Mouse (Mus musculus) thymus, postnatal 0 days (tissue): ENCODE results near the gene Morc3. TPM values are rescaled to one million over a fixed set of nuclear protein-coding genes. Genes with fewer than 3 reads are reported as not detected.

ENCODE experiments used
- DNase-seq: peaks from one replicate; pipeline ENCODE4 v3.0.0-alpha.2; 2015; ENCODE audit warnings: low spot score
- polyA plus RNA-seq: library from polyadenylated mRNA; unstranded; fragments of >200 nt; fragmentation: Nextera tagmentation; extraction: Ambion mirVana; gene quantifications from 2 replicates; pipeline ENCODE4 v1.2.1, GENCODE M21; 2015

The Morc3 gene
- polyA plus RNA-seq, 1 experiment from 2014 or later, result 37.9 TPM

- no peak for DNase-seq
Measured at GRCm38 (mm10) chr16:93877612-93878380, 45.9 kb downstream of the Morc3 start.

GRCm38 (mm10) chr16:93883423-93884085, 51.6 kb downstream of the Morc3 start, which contains the start of gene Chaf1b:
TSS of gene Chaf1b (plus strand) at chr16:93883901.
- peak; percentile 97 for DNase-seq

DNA sequence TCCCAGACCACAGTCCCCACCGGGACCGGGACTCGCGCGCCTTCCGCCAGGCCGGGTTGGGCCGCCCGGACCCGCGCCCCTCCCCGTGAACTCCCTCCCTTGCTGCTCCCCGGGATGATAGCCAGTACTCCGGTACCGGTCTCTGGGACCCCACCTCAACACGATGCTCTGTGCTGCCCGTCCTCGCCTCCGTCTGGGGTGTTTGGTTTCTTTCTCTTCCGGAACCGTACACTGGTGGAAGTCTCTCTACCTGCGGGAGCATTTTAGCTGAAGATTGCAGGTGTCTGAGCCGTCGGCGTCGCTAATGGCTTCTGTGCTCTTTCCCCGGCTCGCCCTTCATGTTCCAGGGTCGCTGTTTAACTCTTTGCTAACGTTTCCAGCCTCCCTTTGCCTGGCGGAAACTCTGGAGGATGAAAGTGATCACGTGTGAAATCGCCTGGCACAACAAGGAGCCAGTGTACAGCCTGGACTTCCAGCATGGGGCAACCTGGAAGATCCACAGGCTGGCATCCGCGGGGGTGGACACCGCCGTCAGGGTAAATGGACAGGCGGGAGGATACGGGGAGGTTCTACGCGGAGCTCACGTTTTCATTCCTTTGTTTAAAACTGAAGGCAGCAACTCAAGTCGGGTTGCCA, 52.3 kb downstream of the Morc3 start:
- no peak for DNase-seq

DNA sequence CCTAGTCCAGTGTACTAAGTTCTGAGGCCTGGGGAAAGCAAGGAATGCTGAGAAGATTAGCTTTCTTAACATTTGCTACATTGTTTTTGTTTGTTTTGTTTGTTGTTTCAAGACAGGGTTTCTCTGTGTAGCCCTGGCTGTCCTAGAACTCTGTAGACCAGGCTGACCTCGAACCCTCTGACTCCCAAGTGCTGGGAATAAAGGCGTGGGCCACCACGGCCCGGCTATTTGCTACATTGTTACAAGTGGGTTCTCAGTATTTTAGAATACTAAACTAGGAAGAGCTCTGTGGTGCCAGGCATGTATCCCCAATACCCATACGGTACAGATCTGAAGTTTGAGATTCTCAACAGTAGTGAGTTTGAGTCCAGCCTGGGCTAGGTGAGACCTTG, 52.8 kb downstream of the Morc3 start:
- no peak for DNase-seq

DNA sequence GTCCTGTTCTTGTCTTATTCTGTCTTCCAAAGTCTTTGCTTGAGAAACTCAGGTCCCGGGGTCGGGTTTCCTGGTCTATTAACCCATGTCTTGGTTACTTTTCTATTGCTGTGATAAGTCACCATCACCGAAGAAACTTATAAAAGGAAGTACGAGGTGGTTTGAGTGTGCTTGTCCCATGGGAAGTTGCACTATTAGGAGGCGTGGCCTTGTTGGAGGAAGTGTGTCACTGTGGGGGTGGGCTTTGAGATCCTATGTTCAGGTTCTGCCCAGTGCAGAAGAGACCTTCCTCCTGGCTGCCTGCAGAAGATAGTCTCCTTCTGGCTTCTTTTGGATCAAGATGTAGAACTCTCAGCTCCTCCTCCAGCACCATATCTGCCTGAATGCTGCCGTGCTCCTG, 56.6 kb downstream of the Morc3 start:
- DNase-seq, result no peak

DNA sequence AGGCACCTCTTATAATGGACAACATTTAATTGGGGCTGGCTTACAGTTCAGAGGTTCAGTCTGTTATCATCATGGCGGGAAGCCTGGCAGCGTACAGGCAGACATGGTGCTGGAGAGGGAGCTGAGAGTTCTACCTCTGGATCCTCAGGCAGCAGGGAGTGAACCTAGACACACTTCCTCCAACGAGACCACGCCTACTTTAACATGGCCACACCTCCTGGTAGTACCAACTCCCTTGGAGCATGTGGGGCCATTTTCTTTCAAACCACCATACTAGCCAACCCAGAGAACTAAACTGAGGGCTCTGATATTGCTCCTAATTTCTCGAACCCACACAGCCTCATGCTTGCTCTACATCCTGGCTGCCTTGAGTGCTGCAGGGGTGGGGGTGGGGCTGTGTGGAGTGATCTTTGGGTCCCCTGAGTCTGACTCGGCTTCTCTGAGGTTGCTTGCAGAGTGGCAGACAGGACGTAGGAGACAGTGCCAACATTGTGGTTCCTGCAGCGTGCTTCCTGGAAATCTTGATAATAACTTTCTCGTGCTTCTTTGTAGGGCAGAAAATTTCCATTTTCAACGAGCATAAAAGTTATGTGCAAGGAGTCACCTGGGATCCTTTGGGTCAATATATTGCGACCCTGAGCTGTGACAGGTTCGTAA, 59.2 kb downstream of the Morc3 start:
- no peak for DNase-seq

- no peak for DNase-seq
Measured at GRCm38 (mm10) chr16:93893285-93893684, 61.4 kb downstream of the Morc3 start.

DNA sequence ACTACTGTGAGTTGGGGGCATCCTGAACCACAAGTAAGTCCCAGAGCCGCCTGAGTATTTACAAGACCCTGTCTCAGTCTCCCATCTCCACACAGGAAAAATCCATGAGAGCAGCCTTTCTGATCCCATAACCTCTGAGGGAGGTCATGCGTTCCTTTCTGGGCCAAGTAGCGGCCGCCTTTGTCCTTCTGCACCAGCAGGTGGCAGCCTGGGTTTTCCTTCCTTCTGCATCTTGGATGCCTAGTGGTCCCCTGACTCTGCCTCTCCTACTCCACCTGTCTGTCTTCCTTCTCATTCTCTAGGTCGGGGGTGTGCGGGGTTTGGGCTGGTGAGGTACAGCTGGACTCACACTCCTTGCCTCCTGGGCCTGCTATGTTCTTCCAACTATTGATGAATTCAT, 71.1 kb downstream of the Morc3 start:
- peak; percentile 49 for DNase-seq

- DNase-seq, result peak; percentile 69
Measured at GRCm38 (mm10) chr16:93906156-93907014, 74.5 kb downstream of the Morc3 start.

DNA sequence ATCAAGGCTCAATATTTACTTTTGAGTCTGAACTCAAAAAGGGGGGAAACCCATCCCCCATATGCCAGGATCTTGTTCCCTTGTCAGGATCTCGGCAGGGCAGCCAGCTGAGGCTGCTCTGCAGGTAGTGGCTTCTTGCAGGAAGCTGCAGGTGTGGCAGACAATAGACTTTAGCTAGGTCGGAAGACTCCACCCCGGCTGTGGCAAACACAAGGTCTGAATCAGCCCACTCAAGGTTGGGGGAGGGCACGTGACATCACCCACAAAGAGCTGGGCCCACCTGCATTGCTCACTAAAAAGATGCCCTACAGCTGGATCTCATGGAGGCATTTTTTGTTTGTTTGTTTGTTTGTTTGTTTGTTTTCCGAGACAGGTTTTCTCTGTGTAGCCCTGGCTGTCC, 75.8 kb downstream of the Morc3 start:
- DNase-seq, result peak; percentile 87

GRCm38 (mm10) chr16:93908196-93908595, 76.3 kb downstream of the Morc3 start:
- peak; percentile 86 for DNase-seq

GRCm38 (mm10) chr16:93909936-93910335, 78.0 kb downstream of the Morc3 start:
- DNase-seq, result no peak

DNA sequence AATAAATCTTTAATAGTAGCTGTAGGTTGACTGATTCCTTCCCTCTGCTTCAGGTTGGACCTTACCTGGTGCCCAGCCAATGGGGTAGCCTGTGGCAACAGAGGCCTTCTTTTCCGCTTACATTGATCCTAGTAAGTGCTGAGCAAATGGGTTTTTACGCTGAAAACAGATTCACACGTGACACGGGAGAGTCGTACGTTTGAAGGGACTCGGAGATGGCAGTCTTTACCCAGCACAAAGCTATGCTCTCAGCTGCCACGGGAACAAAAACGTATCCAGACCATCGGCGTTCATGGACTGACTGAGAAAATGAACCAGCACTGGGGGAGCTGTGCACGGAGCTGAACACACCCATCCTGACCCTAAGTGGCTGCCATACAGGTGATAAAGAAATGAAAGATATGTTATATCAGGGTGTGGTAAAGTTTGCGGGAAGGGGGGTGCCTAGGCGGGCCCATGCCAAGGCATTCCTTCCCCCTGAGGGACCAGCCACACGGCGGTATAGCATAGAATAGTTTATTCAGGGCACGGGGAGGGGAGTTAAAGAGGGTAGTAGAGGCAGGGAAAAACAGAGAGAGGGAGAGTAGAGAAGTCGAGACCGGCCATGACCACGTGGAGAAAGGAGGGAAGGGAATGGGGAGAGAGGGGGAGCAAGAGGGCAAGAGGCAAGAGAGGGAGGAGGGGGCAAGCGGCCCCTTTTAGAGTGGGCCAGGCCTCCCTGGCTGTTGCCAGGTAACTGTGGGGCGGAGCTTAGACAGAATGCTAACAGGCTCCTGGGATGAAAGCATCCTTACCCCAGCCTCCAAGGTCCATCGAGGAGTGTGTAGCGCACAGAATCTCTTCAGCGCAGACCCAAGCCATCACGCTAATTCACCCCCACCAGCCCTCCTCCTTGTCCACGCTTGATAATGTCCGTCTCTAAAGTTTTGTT, 79.1 kb downstream of the Morc3 start:
- no peak for DNase-seq

DNA sequence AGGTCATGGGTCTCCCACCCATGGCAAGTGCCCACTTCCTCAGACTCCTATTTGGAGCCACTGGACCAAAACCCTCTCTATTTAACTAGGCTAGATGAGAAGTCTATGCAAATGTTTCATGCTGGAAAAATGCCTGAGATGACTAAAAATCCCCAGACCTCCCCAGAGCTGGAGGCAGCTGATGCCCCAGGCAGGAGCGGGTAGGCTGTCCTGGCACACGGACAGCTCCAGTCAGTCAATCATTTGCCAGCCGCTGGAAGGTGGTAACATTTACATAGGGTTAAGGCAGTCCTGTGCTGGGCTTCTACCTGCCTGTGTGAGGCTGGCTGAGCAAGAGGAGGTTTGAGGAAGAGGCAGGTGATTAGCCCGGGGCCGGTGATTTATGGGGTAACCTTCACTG, 80.2 kb downstream of the Morc3 start:
- no peak for DNase-seq

- no peak for DNase-seq
Measured at GRCm38 (mm10) chr16:93912808-93913207, 80.9 kb downstream of the Morc3 start.

DNA sequence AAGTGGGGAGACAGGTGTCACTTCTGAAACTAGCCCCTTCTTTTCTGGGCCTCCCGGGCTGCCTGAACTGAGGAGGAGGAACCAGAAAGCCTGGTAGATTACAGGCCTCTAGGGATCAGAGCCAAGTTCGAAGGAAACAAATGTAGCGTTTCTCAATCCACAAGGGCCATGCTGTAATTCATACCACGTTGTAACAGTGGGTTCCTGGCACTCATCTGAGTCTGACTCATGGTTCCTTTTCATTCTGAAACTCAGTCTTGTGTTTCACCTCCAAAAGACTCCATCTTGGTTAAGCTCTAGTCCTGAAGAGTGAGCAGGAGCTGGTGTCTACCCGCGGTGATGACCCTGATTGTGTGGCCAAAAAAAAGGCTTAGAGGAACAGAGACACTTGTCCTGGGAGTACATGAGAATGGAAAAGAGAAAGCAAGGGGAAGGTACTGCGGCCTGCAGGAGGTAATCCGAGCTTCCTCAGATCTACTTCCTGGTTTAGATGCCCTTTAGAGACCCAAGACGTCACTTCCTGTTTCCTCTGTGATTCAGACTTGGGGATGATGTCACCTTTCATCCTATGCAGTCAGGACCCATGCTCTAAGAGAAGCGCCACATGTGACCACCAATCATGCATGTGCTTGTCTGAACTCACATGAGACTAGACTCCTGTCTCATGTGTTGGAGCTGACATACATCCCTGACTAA, 82.1 kb downstream of the Morc3 start:
- DNase-seq, result peak; percentile 64

DNA sequence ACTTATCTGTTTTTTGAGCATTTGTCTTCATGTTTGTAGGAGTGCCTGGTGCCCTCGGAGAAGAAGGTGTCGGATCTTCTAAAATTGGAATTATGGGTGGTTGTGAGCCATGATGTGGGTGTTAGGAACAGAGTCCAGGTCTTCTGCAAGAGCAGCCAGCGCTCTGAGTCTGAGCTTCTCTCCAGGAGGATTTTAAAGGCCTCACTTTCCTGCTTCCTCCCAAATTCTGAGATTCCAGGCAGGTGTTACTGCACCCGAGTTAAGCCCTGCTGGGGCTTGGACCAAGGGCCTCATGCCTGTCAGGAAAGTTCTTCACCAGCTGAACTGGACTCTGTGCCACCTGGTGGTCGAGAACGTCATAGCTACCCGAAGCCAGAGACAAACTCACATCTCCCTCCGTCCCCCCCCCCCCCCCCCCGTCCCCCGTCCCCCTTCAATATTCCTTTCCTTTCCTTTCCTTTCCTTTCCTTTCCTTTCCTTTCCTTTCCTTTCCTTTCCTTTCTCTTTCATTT, 83.5 kb downstream of the Morc3 start:
- DNase-seq, result peak; percentile 70

DNA sequence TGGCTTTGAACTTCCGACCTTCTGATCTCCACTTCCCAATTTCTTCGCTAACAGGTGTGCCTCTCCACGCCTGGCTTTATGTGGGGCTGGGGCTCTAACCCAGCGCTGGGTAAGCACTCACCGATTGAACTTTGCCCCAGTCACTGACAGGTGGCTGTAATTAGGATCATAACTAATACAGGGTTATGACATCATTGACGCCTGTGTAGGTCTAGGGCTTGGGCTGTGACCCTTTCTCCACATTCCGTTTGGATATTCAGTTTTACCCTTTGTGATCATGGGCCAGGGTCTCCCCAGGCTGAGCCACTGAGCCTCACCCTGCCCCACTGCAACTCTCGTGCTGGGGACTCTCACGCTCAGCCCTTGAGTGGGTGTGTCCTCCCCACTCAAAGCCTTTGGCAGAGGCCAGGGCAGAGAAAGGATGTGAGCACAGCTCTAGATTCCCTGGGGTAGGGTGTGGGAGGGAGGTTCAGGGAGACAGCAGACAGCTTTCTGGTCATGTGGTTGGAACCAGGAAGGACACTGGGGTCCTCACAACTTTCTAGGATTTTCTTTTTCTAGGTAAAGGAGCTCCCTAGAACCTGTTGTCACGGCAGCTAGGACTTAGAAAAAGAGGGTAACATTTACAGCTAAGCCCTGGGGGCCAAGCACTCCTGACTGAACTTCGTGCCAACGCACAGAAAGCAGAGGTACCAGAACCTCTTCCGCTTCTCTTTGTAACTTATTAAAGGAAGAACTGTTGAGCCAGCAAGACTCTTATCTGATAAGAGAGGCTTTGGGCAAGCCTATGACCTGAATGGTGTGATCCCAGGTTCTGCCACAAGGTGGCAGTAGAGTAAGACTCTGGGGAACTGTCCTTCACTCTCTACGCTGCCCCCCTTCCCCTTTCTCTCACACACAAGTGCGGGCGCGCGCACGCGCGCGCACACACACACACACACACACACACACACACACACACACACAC, 86.1 kb downstream of the Morc3 start:
- DNase-seq, result peak; percentile 89
